Comparison of ENCODE assay signal across 27 mouse cellular contexts in the genomic region with DNA sequence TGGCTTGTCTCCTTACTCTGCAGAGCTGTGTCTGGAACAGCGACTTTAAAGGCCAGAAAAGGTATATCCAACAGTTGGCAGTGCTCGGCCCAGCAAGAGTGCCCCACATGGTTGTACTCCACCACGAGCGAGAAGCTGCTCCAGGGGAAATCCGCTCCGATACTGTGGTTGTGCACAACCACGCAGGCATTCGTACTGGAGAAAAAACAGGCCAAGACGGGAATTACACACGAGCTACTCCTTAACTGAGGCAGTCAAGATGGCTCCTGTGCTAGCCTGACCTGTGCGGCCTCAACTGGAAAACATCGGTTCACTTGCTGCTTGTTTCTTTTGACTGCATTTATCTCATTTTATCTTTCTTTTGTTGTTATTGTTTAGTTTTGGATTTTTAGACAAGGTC. TPM values are rescaled to one million over a fixed set of nuclear protein-coding genes. Genes with fewer than 3 reads are reported as not detected.
"Had no signal": no experiment of that assay in that cellular context is flagged by ENCODE, and none has a peak within 500 bp of the region (broad histone marks: within the 10 kb centered on the region; RNA-seq: fewer than 3 reads in every experiment).

No protein-coding gene starts in this region.

- DNase-seq: kidney, postnatal 25 days; layer of hippocampus, postnatal 36 days; left cerebral cortex, postnatal 4 days; liver, postnatal 0 days; lung, embryonic 14.5 days; lung, postnatal 10 days; lung, postnatal 36 days; midbrain, embryonic 14.5 days; right cerebral cortex, adult 18-20 months; right cerebral cortex, postnatal 14 days; right cerebral cortex, postnatal 4 days; thymus, adult 2 months; thymus, postnatal 14 days; thymus, postnatal 4 days had no signal

- ATAC-seq: liver, postnatal 0 days had no signal

- H3K27ac ChIP-seq: kidney, postnatal 0 days; layer of hippocampus, adult 2 months; left cerebral cortex, adult 2 months; limb, embryonic 12.5 days; limb, embryonic 15.5 days; liver, embryonic 14.5 days; neural tube, embryonic 12.5 days; neural tube, embryonic 15.5 days; stomach, postnatal 0 days had no signal

- H3K4me2 ChIP-seq: limb, embryonic 12.5 days; limb, embryonic 15.5 days; liver, embryonic 11.5 days; lung, embryonic 14.5 days; midbrain, embryonic 11.5 days; neural tube, embryonic 12.5 days; neural tube, embryonic 15.5 days had no signal

- H3K4me1 ChIP-seq: limb, embryonic 12.5 days; limb, embryonic 15.5 days; megakaryocyte, embryonic 14.5 days; neural tube, embryonic 12.5 days; neural tube, embryonic 15.5 days had no signal

- H3K36me3 ChIP-seq: limb, embryonic 12.5 days; limb, embryonic 15.5 days; neural tube, embryonic 12.5 days; neural tube, embryonic 15.5 days had no signal

- H3K4me3 ChIP-seq: layer of hippocampus, adult 2 months; left cerebral cortex, adult 2 months; limb, embryonic 12.5 days; limb, embryonic 15.5 days; megakaryocyte, embryonic 14.5 days; neural tube, embryonic 12.5 days; neural tube, embryonic 15.5 days had no signal

- H3K9ac ChIP-seq: limb, embryonic 12.5 days; limb, embryonic 15.5 days; liver, embryonic 14.5 days; liver, postnatal 0 days; lung, embryonic 14.5 days; neural tube, embryonic 12.5 days; neural tube, embryonic 15.5 days had no signal

- H3K27me3 ChIP-seq: limb, embryonic 12.5 days; limb, embryonic 15.5 days; neural tube, embryonic 12.5 days; neural tube, embryonic 15.5 days had no signal

- H3K9me3 ChIP-seq: limb, embryonic 12.5 days; limb, embryonic 15.5 days; neural tube, embryonic 12.5 days; neural tube, embryonic 15.5 days had no signal

RNA-seq across cellular contexts. Expression of a gene that starts 59.5 kb away (rescaled TPM):
- polyA plus RNA-seq: large intestine, adult 2 months; thymus, adult 2 months had no signal
